In genomic region chrX:52261546-52261945, GRCm38 (mm10) we compare ENCODE assay signal across 11 mouse cellular contexts.
DNase-seq lines count a peak whose midpoint lies in the region; ATAC-seq lines count a peak whose summit lies in the region.
"Had no signal": no experiment of that assay in that cellular context is flagged by ENCODE, and none has a peak within 500 bp of the region (broad histone marks: within the 10 kb centered on the region; RNA-seq: fewer than 3 reads in every experiment).

No protein-coding gene starts in this region.

- H3K9me3 ChIP-seq in midbrain, embryonic 14.5 days (ENCODE audit: control insufficient read depth, low read length), result no peaks in the 10 kb centered on the region
- H3K9me3 ChIP-seq: forebrain, embryonic 13.5 days; limb, embryonic 12.5 days had no signal

- H3K4me3 ChIP-seq in midbrain, embryonic 14.5 days (replicated peaks; ENCODE audit: low read depth, low read length), result no peak overlapping the region
- H3K4me3 ChIP-seq: forebrain, embryonic 13.5 days; limb, embryonic 12.5 days had no signal

- no peak overlapping the region for H3K27ac ChIP-seq in midbrain, embryonic 14.5 days (replicated peaks; ENCODE audit: low read depth, low read length)
- H3K27ac ChIP-seq: forebrain, embryonic 13.5 days; limb, embryonic 12.5 days had no signal

- H3K27me3 ChIP-seq in midbrain, embryonic 14.5 days (ENCODE audit: control insufficient read depth, insufficient read depth, low read length), result no peaks in the 10 kb centered on the region
- H3K27me3 ChIP-seq: forebrain, embryonic 13.5 days had no signal

- no peak overlapping the region for H3K4me2 ChIP-seq in midbrain, embryonic 14.5 days (ENCODE audit: low read length)
- H3K4me2 ChIP-seq: forebrain, embryonic 13.5 days; limb, embryonic 12.5 days had no signal

- no peaks in the 10 kb centered on the region for H3K4me1 ChIP-seq in midbrain, embryonic 14.5 days (ENCODE audit: control insufficient read depth, insufficient read depth, low read length)
- H3K4me1 ChIP-seq: forebrain, embryonic 13.5 days; limb, embryonic 12.5 days had no signal

- no peak overlapping the region for H3K9ac ChIP-seq in midbrain, embryonic 14.5 days (replicated peaks; ENCODE audit: low read length)
- H3K9ac ChIP-seq: forebrain, embryonic 13.5 days; limb, embryonic 12.5 days had no signal

- 81% methylated on average over 7 of the region's 7 CpGs for WGBS in midbrain, embryonic 14.5 days

- no peak for ATAC-seq in midbrain, embryonic 14.5 days (ENCODE audit: low FRiP score, low TSS enrichment)
- ATAC-seq: forebrain, embryonic 13.5 days; midbrain, embryonic 16.5 days had no signal

- H3K36me3 ChIP-seq in midbrain, embryonic 14.5 days (ENCODE audit: control insufficient read depth, insufficient read depth, low read length), result no peaks in the 10 kb centered on the region
- H3K36me3 ChIP-seq: limb, embryonic 12.5 days had no signal

- peak; percentile 24 for DNase-seq in Muller cell, postnatal 12 days (ENCODE audit: inconsistent ontology term)
- DNase-seq in ZHBTc4 (ENCODE audit: low read depth, low spot score), result peak; percentile 61
- peak; percentile 9 for DNase-seq in heart, adult 8-10 months (ENCODE audit: low spot score)
- peak; percentile 38 to 56 for DNase-seq in kidney, postnatal 25 days
- DNase-seq in midbrain, embryonic 14.5 days, result no peak
- no peak for DNase-seq in thymus, postnatal 14 days
- no peak for DNase-seq in right cerebral cortex, postnatal 4 days
- DNase-seq: right cerebral cortex, adult 18-20 months had no signal

Comparison
In these comparisons a context has a peak if more than half of its experiments do, and no peak if none do; other contexts are left out.
1. DNase-seq: peak in Muller cell, postnatal 12 days (single experiment), ZHBTc4 (single experiment), heart, adult 8-10 months (single experiment) and kidney, postnatal 25 days (2 of 2); none in midbrain, embryonic 14.5 days (single experiment), thymus, postnatal 14 days (single experiment) and right cerebral cortex, postnatal 4 days (single experiment).